Mouse (Mus musculus): ENCODE data around the gene Rergl.

- TF ChIP-seq MYOG (IDR thresholded peaks at IDR 0.05; ENCODE audit: control insufficient read depth, extremely low read depth, insufficient read length): no peak
- TF ChIP-seq CTCF (IDR thresholded peaks at IDR 0.05; ENCODE audit: control insufficient read depth, insufficient read depth, insufficient read length): no peak
- no peak for TF ChIP-seq MYOD1 (IDR thresholded peaks at IDR 0.05; ENCODE audit: control insufficient read depth, insufficient read length, low read depth)
- TF ChIP-seq MAX (IDR thresholded peaks at IDR 0.05): no peak
- TF ChIP-seq USF1 (IDR thresholded peaks at IDR 0.05; ENCODE audit: low read depth): no peak
- no peak for TF ChIP-seq CEBPB (IDR thresholded peaks at IDR 0.05; ENCODE audit: low read depth)
These were observed 23.6 kb upstream of the Rergl start for GRCm38 (mm10) chr6:139525406-139525805.

All from C2C12 (cell line).